In genomic region chr6:66534366-66534941, GRCm38 (mm10) we compare ENCODE assay signal across 9 mouse cellular contexts. TPM values are rescaled to one million over a fixed set of nuclear protein-coding genes. Genes with fewer than 3 reads are reported as not detected.
DNase-seq lines count a peak whose midpoint lies in the region; ATAC-seq and TF ChIP-seq lines count a peak whose summit lies in the region.
"Had no signal": no experiment of that assay in that cellular context is flagged by ENCODE, and none has a peak within 500 bp of the region (broad histone marks: within the 10 kb centered on the region; RNA-seq: fewer than 3 reads in every experiment).

No protein-coding gene starts in this region.

- no peak for TF ChIP-seq POLR2A in heart, adult 2 months (IDR thresholded peaks at IDR 0.05; ENCODE audit: insufficient read depth, low read depth, low read length)
- no peak for TF ChIP-seq POLR2A in olfactory bulb, adult 2 months (IDR thresholded peaks at IDR 0.05; ENCODE audit: insufficient read depth, low read depth, low read length)

- H3K9ac ChIP-seq in heart, adult 2 months (ENCODE audit: low read depth, low read length): no peak overlapping the region
- peak overlapping the region; percentile 70 for H3K9ac ChIP-seq in embryonic facial prominence, embryonic 14.5 days (ENCODE audit: low read depth, low read length)
- H3K9ac ChIP-seq in intestine, postnatal 0 days (ENCODE audit: low read depth, low read length): no peak overlapping the region

- TF ChIP-seq CTCF in heart, adult 2 months (IDR thresholded peaks at IDR 0.05): peak; percentile 27; the same call in 1 of the 2 replicates
- no peak for TF ChIP-seq CTCF in intestine, postnatal 0 days (IDR thresholded peaks at IDR 0.05; ENCODE audit: low read depth)
- TF ChIP-seq CTCF in olfactory bulb, adult 2 months (IDR thresholded peaks at IDR 0.05; ENCODE audit: insufficient read depth, low read depth, low read length): no peak

- intact Hi-C loops in heart, adult 2 months (cut with DNase I): loop anchor here (2.0 to 10.0 kb wide), 5 partner anchors 630 to 1492 kb away; partner anchors contain the start of gene Smarcad1

- H3K4me1 ChIP-seq in heart, adult 2 months (ENCODE audit: control insufficient read depth, insufficient read depth, low read length): no peaks in the 10 kb centered on the region
- peaks cover 9% of the 10 kb centered on the region for H3K4me1 ChIP-seq in embryonic facial prominence, embryonic 14.5 days (ENCODE audit: control insufficient read depth, insufficient read depth, low read length)
- H3K4me1 ChIP-seq in intestine, postnatal 0 days (replicated peaks; ENCODE audit: control insufficient read depth, insufficient read depth, low read length): 0 out of 2 replicates have a peak, but pooled peaks cover 5% of the 10 kb centered on the region
- no peaks in the 10 kb centered on the region for H3K4me1 ChIP-seq in olfactory bulb, adult 2 months (ENCODE audit: control insufficient read depth, insufficient read depth, low read length)

- peak overlapping the region; percentile 63 for H3K4me3 ChIP-seq in heart, adult 2 months
- H3K4me3 ChIP-seq in embryonic facial prominence, embryonic 14.5 days (ENCODE audit: low read depth, low read length): peak overlapping the region; percentile 60
- H3K4me3 ChIP-seq in intestine, postnatal 0 days (ENCODE audit: low read depth, low read length): peak overlapping the region; percentile 85
- H3K4me3 ChIP-seq in olfactory bulb, adult 2 months (ENCODE audit: insufficient read depth, low read depth, low read length): peak overlapping the region; percentile 81

- no peaks in the 10 kb centered on the region for H3K79me2 ChIP-seq in heart, adult 2 months (replicated peaks; ENCODE audit: control insufficient read depth, insufficient read depth, low read length)

- H3K27ac ChIP-seq in heart, adult 2 months: peak overlapping the region; percentile 85
- H3K27ac ChIP-seq in embryonic facial prominence, embryonic 14.5 days (replicated peaks; ENCODE audit: low read depth, low read length): peak overlapping the region; percentile 72
- peak overlapping the region; percentile 6; the same call in 1 of the 2 replicates for H3K27ac ChIP-seq in intestine, postnatal 0 days (ENCODE audit: low read depth, low read length)
- peak overlapping the region; percentile 68 for H3K27ac ChIP-seq in olfactory bulb, adult 2 months (ENCODE audit: insufficient read depth, low read depth, low read length)

- TF ChIP-seq EP300 in heart, adult 2 months (IDR thresholded peaks at IDR 0.05; ENCODE audit: insufficient read depth, low read depth, low read length): no peak

- no peak for ATAC-seq in embryonic facial prominence, embryonic 14.5 days (ENCODE audit: low read depth)
- ATAC-seq in intestine, postnatal 0 days: no peak
- ATAC-seq in monocyte, adult 5-6 weeks (replicated peaks; ENCODE audit: insufficient number of reproducible peaks, low FRiP score, low TSS enrichment, poor library complexity, severe bottlenecking): no peak

- H3K9me3 ChIP-seq in embryonic facial prominence, embryonic 14.5 days (ENCODE audit: control insufficient read depth, low read length): no peaks in the 10 kb centered on the region
- no peaks in the 10 kb centered on the region for H3K9me3 ChIP-seq in intestine, postnatal 0 days (ENCODE audit: control insufficient read depth)

- no peak for DNase-seq in heart, adult 2 months
- no peak for DNase-seq in heart, adult 8-10 months (ENCODE audit: low spot score)
- DNase-seq in B cell, adult 2 months: peak; percentile 9 to 11
- no peak for DNase-seq in embryonic facial prominence, embryonic 14.5 days (ENCODE audit: low spot score)
- DNase-seq in adrenal gland, postnatal 25 days: no peak

- WGBS in heart, adult 2 months: 68% methylated on average over 5 of the region's 5 CpGs
- 74% methylated on average over 5 of the region's 5 CpGs for WGBS in embryonic facial prominence, embryonic 14.5 days
- 69% methylated on average over 5 of the region's 5 CpGs for WGBS in intestine, postnatal 0 days
- WGBS in olfactory bulb, adult 2 months: 67% methylated on average over 5 of the region's 5 CpGs

- peak overlapping the region; percentile 75 for H3K4me2 ChIP-seq in embryonic facial prominence, embryonic 14.5 days (ENCODE audit: low read depth, low read length)
- peak overlapping the region; percentile 87 for H3K4me2 ChIP-seq in intestine, postnatal 0 days (replicated peaks; ENCODE audit: low read depth)

- no peaks in the 10 kb centered on the region for H3K27me3 ChIP-seq in heart, adult 2 months (ENCODE audit: control insufficient read depth, insufficient read depth, low read length)
- no peaks in the 10 kb centered on the region for H3K27me3 ChIP-seq in embryonic facial prominence, embryonic 14.5 days (replicated peaks; ENCODE audit: control insufficient read depth, insufficient read depth, low read length)
- no peaks in the 10 kb centered on the region for H3K27me3 ChIP-seq in intestine, postnatal 0 days (replicated peaks; ENCODE audit: control insufficient read depth, insufficient read depth, low read length)

- no peaks in the 10 kb centered on the region; the same call in 1 of the 2 replicates for H3K36me3 ChIP-seq in heart, adult 2 months (ENCODE audit: control insufficient read depth, insufficient read depth, low read length)
- H3K36me3 ChIP-seq in embryonic facial prominence, embryonic 14.5 days (ENCODE audit: control insufficient read depth, insufficient read depth, low read length): peaks cover 16% of the 10 kb centered on the region
- H3K36me3 ChIP-seq in intestine, postnatal 0 days (ENCODE audit: control insufficient read depth, insufficient read depth): no peaks in the 10 kb centered on the region

RNA-seq across cellular contexts. Expression of gene Mad2l1, which starts 0.7 kb away (rescaled TPM):
- total RNA-seq in heart, adult 2 months (2021): 1 to 10 TPM; 2.7 to 2.8 TPM
- 1.7 and 3.2 TPM in 2 replicates for polyA plus RNA-seq in heart, adult 2 months (2012; rRNA removed)
- total RNA-seq in heart, adult 8-10 months (2022): 1 to 10 TPM; 2.7 to 3.6 (median 3.0) TPM
- polyA plus RNA-seq in embryonic facial prominence, embryonic 14.5 days (2014; fragmentation: Nextera tagmentation; extraction: Ambion mirVana): 69.6 and 76.1 TPM in 2 replicates
- 30.5 and 36.4 TPM in 2 replicates for polyA plus RNA-seq in intestine, postnatal 0 days (2015; fragmentation: Nextera tagmentation; extraction: Ambion mirVana)
- not detected in 2 replicates for polyA plus RNA-seq in olfactory bulb, adult 2 months (2012; ENCODE audit: insufficient read depth, insufficient read length, low replicate concordance, missing spikeins)
- total RNA-seq in adrenal gland, postnatal 25 days (2021): 11.8 and 12.2 TPM in 2 replicates
- total RNA-seq in monocyte, adult 5-6 weeks (2017): 6.0 to 13.7 TPM (median 11.3 TPM) in 3 replicates

RNA-seq across cellular contexts. Expression of gene Vmn1r32, which starts 25.4 kb away (rescaled TPM):
- total RNA-seq in heart, adult 2 months (2021): not detected
- polyA plus RNA-seq in heart, adult 2 months (2012; rRNA removed): not detected in 2 replicates
- total RNA-seq in heart, adult 8-10 months (2022): not detected
- 0.10 TPM in 1 of 2 replicates, not detected in the other for polyA plus RNA-seq in embryonic facial prominence, embryonic 14.5 days (2014; fragmentation: Nextera tagmentation; extraction: Ambion mirVana)
- polyA plus RNA-seq in intestine, postnatal 0 days (2015; fragmentation: Nextera tagmentation; extraction: Ambion mirVana): not detected in 2 replicates
- polyA plus RNA-seq in olfactory bulb, adult 2 months (2012; ENCODE audit: insufficient read depth, insufficient read length, low replicate concordance, missing spikeins): not detected in 2 replicates
- total RNA-seq in adrenal gland, postnatal 25 days (2021): not detected in 2 replicates
- total RNA-seq in monocyte, adult 5-6 weeks (2017): 0.64 TPM in 1 of 3 replicates, not detected in the others
- total RNA-seq: left cerebral cortex, postnatal 25 days had no signal

Comparison
In these comparisons a context has a peak if more than half of its experiments do, and no peak if none do; other contexts are left out.
1. DNase-seq: peak in B cell, adult 2 months (2 of 2); none in heart, adult 2 months (0 of 2), heart, adult 8-10 months (single experiment), embryonic facial prominence, embryonic 14.5 days (single experiment) and adrenal gland, postnatal 25 days (single experiment).
2. H3K27ac ChIP-seq: peak in every context shown above with its lines; median percentile 85 in heart, adult 2 months; 72 in embryonic facial prominence, embryonic 14.5 days; 68 in olfactory bulb, adult 2 months; 6 in intestine, postnatal 0 days.
3. Peak in every context shown above with its lines, with median percentiles within 50 percentile points of each other: H3K4me3 ChIP-seq.